Mouse (Mus musculus) Muller cell, postnatal 12 days (primary cell): Measurements from ENCODE around the gene Socs2.

Experiments
- DNase-seq: peaks from one replicate; pipeline ENCODE4 v3.0.0-alpha.2; 2015; ENCODE audit errors: inconsistent ontology term

Socs2 gene

GRCm38 (mm10) chr10:95420284-95420683 lies 3.3 kb upstream of the Socs2 start:
- DNase-seq: no peak

- no peak for DNase-seq
Measured at GRCm38 (mm10) chr10:95419726-95420125, 2.7 kb upstream of the Socs2 start.

DNA sequence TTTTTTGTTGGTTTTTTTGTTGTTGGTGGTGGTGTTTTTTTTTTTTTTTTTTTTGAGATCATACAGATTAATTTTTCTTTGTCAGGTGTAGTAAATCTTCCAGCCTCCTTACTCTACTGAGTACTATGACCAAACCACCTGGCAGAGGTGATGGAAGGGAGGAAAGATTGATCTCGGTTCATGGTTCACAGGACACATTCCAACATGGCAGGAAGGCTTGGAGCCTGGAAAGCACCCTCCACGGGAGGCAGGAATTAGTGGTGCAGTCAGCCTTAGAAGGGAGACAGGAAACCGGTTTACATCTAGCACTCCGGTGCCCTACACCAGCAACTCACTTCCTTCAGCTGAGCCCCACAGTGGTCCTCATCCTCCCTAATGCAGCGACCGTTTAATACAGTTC lies 1.7 kb upstream of the Socs2 start:
- no peak for DNase-seq

GRCm38 (mm10) chr10:95417496-95418236 lies 686 bp upstream of the Socs2 start:
- peak; percentile 79 for DNase-seq

- no peak for DNase-seq
Measured at GRCm38 (mm10) chr10:95416361-95416684, 657 bp downstream of the Socs2 start.

- DNase-seq: peak; percentile 76
Measured at GRCm38 (mm10) chr10:95415533-95416360, 1.2 kb downstream of the Socs2 start.

DNA sequence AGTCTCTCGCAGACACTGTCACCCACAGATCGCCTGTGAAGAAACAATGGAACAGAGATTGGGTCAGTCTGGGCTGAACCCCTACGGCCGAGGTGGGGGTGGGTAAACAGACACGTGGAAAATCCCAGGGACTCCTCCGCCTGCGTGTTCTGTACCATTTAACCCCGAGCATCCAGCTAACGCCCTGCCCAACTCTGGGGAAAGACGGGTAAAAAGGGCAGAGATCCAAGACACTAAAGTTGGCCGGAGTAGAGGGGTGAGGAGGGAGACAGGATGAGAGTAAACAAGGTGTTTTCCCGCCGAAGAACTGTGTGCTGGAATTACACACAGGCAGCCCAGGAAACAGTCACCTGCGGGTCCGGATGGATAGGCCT lies 1.8 kb downstream of the Socs2 start:
- peak; percentile 65 for DNase-seq

DNA sequence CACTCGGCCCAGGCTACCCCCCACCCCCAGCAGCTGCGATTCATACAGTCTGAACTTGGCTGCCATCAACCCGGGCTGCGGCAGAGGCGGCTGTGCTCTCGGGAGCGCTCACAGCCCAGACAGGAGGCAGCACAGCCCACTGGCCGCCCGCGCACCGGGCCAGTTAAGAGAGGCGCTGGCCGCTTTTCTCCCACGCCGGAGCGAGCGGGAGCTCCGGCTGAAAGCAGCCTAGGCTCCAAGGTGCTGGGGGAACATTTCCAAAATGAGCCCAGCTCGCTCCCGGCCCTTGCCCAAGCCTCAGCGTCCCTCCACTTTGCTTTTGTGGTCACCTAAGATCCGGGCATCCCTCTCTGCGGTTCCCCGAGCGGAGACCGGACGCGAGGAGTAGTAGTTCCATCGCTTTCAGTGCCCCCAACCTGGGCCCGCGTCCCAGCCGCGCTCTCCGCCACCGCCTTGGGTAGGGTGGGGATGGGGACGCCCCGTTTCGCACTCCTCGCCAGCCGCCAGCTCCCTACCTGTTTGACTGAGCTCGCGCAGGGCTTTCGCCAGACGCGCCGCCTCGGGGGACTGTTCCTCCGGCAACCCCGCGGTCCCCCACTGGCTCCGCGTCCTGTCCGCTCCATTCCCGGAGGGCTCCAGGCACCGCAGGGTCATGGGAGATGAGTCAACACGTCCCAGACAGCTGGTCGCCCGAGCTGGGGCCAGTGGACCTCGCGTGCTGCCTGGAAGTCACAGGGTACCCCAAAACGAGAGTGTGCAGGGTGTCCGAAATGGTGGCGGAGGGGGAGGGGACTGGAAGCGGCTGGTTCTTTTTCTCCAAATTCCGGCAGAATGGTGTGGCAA lies 2.4 kb downstream of the Socs2 start:
- DNase-seq: peak; percentile 73

- no peak for DNase-seq
Measured at GRCm38 (mm10) chr10:95411139-95411538, 5.8 kb downstream of the Socs2 start.

- DNase-seq: no peak
Measured at GRCm38 (mm10) chr10:95410709-95411108, 6.3 kb downstream of the Socs2 start.

GRCm38 (mm10) chr10:95410209-95410608 lies 6.8 kb downstream of the Socs2 start:
- DNase-seq: no peak

DNA sequence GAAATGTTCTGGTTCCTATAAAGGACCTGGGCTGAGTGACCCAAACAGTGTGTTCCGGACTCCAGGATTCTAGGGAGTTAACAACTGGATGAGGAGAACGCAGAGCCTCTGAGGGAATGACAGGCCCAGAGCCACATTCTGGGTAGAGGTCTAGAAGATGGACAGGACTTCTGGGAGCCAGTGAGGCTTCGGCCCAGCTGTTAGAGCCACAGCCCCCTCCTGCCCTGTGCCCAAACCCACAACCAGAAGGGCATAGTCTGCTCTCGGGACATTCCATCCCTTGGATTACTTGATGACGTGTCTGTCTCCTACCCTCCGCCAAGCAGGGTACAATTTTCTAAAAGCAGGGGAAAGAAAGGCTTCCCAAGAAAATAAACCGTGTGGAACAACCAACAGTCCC lies 7.8 kb downstream of the Socs2 start:
- no peak for DNase-seq

DNA sequence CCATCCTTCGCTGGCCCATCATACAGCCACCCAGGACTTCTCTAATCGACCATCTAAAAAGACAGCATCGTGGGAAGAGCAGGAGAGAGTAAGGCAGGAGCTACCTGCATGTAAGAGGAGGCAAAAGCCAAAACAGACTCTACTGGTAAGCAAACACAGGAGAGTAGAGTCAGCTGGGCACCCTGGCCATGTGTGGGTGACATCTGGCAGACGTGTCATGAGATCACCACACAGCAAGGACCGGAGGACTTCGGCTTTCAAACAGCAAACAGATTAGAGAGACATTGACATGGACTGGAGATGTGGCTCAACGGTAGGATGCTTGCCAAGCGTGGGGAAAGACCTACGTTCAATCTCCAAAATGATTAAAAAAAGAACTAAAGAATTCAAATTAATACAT lies 8.5 kb downstream of the Socs2 start:
- DNase-seq: no peak

- DNase-seq: no peak
Measured at GRCm38 (mm10) chr10:95407541-95408160, 9.3 kb downstream of the Socs2 start.

DNA sequence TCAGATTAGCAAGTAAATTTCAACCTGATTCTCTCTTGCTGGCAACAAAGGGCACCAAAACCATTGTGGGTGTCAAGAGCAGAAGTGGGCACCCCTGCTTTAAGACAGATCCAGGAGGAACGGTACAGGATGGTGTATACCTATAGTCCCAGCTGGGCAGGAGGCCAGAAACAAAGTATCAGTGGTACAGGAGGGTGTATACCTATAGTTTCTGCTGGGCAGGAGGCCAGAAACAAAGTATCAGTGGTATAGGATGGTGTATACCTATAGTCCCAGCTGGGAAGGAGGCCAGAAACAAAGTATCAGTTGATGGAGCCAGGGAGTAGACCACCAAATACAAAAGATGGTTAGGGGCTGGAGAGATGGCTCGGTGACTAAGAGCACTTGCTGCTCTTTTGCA lies 12.2 kb downstream of the Socs2 start:
- no peak for DNase-seq

DNA sequence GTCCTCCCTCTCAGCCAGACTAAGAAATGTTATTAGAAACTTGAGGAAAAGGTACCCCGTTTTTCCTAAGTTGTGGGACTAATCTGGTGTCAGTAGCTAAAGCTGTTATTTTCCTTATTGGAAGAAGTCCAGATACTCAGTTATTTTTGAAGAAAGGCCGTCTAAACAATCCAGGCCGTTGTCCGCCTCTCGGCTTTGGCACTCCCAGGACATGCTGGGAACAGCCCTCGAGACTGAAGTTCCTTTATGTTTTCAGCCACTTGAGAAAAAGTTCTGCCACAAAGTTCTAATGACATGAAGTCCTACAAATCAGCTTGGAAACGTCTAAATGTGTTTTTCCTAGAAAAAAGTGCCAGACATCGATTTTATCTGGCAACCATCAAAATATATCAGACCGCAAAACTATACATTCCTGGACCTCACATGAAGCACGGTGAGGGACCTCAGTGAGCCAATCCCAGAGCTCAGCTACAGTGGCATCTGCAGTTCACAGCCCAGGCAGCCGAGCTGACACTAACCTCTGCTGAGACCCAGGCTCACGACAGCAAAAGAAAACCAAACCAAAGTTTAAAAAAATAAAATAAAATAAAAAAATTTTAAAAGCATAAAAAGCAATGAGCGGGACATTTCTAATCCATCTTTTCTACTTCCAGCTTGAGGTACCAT lies 17.2 kb downstream of the Socs2 start:
- no peak for DNase-seq

DNA sequence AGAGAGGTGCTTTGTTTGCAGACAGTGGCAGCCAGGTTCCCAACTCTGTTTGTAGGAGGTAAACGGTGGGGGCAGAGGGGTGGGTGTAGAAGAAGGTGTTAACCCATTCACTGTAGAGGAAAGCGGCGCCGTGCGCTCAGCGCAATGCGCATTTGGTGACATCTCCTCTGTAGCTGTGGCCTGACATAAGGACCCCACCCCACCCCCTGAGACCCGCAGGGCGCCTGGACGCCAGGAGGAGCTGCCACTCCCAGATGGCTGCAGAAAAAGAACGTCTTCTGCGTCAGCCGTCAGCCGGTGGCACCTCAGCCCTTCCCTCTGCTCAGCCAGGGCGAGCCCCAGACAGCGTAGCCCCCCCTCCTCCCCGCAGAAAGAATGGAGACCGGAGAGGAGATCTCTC lies 18.5 kb downstream of the Socs2 start:
- DNase-seq: peak; percentile 34

GRCm38 (mm10) chr10:95397191-95397835 lies 19.7 kb downstream of the Socs2 start:
- no peak for DNase-seq

DNA sequence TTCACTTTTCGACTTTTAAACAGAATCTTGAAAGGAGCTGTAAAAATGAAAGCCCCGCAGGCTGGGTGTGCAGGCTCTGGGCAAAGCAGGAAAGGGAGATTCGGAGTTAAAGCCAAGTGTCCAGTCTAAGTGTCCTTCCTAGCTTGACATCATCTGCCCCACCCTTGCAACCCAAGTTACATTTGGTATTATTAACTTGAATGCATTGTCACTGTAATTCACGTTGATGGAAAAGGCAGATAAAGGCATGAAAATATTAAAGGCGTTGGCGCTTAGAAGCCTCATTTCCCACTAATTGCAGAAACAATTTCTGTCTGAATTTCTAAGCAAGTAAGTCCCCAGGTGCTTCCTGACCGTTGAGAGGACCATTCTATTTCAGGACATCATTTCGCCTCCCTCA lies 20.6 kb downstream of the Socs2 start:
- no peak for DNase-seq

DNA sequence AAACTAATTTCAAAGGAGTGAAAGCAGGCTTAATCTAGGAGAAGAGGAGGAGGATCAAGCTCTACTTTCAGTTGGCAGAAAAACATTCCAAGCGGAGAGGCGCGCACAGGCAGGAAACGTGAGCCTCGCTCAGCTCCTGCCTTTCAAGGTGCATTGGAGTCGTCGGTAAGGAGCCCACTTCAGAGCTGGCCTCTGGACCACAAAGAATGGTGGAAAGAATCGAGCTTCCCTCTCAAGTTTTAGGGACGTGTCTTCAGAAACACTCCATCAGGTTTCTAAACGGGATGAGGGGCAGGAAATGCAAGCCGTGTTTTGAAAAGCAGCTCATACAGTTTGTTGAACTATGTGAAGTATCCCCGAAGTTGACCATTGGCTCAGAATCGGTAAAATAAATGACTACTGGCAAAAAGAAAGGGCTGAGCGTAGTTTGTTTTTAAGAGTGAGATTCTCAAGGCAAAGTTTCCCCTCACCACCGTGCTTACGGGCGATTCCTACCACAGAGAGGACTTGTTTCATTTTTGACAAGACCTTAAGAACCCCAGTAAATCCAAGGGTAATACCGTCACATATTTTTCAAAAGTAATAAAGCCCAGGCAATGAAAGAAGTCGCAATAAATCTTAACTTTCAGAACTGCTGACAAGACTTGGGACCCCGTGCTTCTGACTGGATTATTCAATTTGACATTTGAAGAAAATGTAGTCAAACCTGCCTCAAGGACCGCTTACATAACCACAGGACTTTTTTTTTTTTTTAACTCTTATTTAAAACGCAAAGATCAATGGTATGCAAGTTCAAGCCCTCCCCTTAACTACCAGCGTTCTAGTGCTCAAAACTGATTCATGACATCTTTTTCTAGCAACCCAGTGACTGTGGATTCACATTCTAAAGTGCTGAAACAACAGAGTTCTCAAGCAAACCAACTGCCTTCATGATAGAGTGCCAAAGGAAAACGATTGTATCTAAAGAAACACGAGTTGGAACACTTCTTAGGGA lies 21.9 kb downstream of the Socs2 start:
- no peak for DNase-seq
